Mouse (Mus musculus): ENCODE data around the gene Lbh.

GRCm38 (mm10) chr17:72936336-72936735 is 18.2 kb downstream of the Lbh start:
- TF ChIP-seq CTCF (IDR thresholded peaks at IDR 0.05; ENCODE audit: low read depth) (no peak), EP300 (IDR thresholded peaks at IDR 0.05; ENCODE audit: low read depth) (no peak)
